22 mouse cellular contexts compared by ENCODE assay signal in genomic region chr5:141994192-141994591, GRCm38 (mm10).
A peak's percentile ranks its signal among the peaks of the same experiment; 100 is the strongest.
DNase-seq lines count a peak whose midpoint lies in the region; ATAC-seq lines count a peak whose summit lies in the region.
"Had no signal": no experiment of that assay in that cellular context is flagged by ENCODE, and none has a peak within 500 bp of the region (broad histone marks: within the 10 kb centered on the region; RNA-seq: fewer than 3 reads in every experiment).

No protein-coding gene starts in this region.

- no peak for DNase-seq in frontal cortex, postnatal 25 days (ENCODE audit: low spot score in 2 of 2)
- peak; percentile 8 to 11 for DNase-seq in left cerebral cortex, adult 18-20 months (ENCODE audit: low spot score in 2 of 2)
- DNase-seq in left cerebral cortex, postnatal 36 days (ENCODE audit: low spot score in 2 of 2), result no peak
- peak; percentile 7 to 32 for DNase-seq in right cerebral cortex, adult 2 months (ENCODE audit: low spot score in 2 of 2)
- DNase-seq in right cerebral cortex, postnatal 10 days (ENCODE audit: low spot score in 2 of 2), result no peak
- DNase-seq in brain, adult 2 months (ENCODE audit: low read depth, low spot score), result peak; percentile 31
- DNase-seq: adrenal gland, adult 8-10 months; adrenal gland, postnatal 14 days; adrenal gland, postnatal 36 days; B cell, adult 2 months; cerebellum, adult 11 months; cerebellum, adult 18-20 months; cerebellum, adult 8-10 months; cerebellum, adult 9-11 months; cerebellum, postnatal 14 days; cerebellum, postnatal 36 days; embryo, embryonic 11 days had no signal

- intact Hi-C loops in left cerebral cortex, postnatal 36 days (cut with DNase I), result no loop called here

- peak; percentile 79; the same call in 1 of the 2 replicates for ATAC-seq in frontal cortex, adult (ENCODE audit: low TSS enrichment)
- ATAC-seq: activated CD4-positive, CD25-positive, alpha-beta regulatory T cell, adult 4 months; CD4-positive, CD25-positive, alpha-beta regulatory T cell, adult 4 months; forebrain, embryonic 14.5 days; Patski had no signal

Comparison
In these comparisons a context has a peak if more than half of its experiments do, and no peak if none do; other contexts are left out.
1. DNase-seq: peak in left cerebral cortex, adult 18-20 months (2 of 2), right cerebral cortex, adult 2 months (2 of 2) and brain, adult 2 months (single experiment); none in frontal cortex, postnatal 25 days (0 of 2), left cerebral cortex, postnatal 36 days (0 of 2) and right cerebral cortex, postnatal 10 days (0 of 2).